Mouse (Mus musculus): ENCODE measurements around the gene Gm20547. TPM values are rescaled to one million over a fixed set of nuclear protein-coding genes. Genes with fewer than 3 reads are reported as not detected.
"Not testable (repeated sequence)": the region's sequence is repeated elsewhere in the genome, so short reads cannot be mapped to it uniquely, and the experiment has no call there.

The Gm20547 gene
- polyA plus RNA-seq, 1 experiment from 2014 or later: not detected

- Histone ChIP-seq H3K27ac (replicated peaks) (no peak overlapping the region), H3K4me2 (no peak overlapping the region), H3K4me3 (replicated peaks) (no peak overlapping the region), H3K9ac (replicated peaks) (no peak overlapping the region), H3K9me3 (replicated peaks) (no peaks in the 10 kb centered on the region), H3K27me3 (replicated peaks) (no peaks in the 10 kb centered on the region), H3K4me1 (no peaks in the 10 kb centered on the region), H3K36me3 (no peaks in the 10 kb centered on the region)
- 76% methylated on average over 15 of the region's 15 CpGs for whole genome bisulfite sequencing
- no peak for ATAC-seq (ENCODE audit: low FRiP score)
Observed at GRCm38 (mm10) chr17:34811275-34811674, 70.6 kb downstream of the Gm20547 start.

DNA sequence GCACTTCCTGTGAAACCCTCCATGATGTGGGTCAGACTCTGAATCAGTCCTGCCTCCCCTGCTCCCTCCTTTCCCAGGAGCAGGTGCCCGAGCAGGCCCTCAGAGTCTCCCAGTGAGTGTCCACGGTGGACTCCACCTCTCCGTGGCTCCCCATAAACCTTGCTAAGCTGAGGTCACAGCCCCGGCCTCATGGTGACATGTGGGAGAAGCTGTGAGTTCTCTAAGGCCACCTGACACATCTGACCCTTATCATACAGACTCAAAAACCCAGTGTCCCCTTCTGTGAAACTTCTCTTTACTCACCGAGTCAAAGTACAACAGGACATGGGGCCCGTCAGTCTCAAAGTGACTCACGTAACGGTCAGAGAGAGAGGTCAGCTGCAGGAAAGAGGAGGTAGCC, 71.0 kb downstream of the Gm20547 start:
- H3K9me3 ChIP-seq (replicated peaks); H3K27ac ChIP-seq (replicated peaks); H3K4me1 ChIP-seq; H3K4me2 ChIP-seq; H3K4me3 ChIP-seq (replicated peaks); ATAC-seq (ENCODE audit: low FRiP score); H3K9ac ChIP-seq (replicated peaks); H3K27me3 ChIP-seq (replicated peaks); H3K36me3 ChIP-seq: not testable (repeated sequence)
- WGBS: 86% methylated on average over 8 of the region's 8 CpGs

DNA sequence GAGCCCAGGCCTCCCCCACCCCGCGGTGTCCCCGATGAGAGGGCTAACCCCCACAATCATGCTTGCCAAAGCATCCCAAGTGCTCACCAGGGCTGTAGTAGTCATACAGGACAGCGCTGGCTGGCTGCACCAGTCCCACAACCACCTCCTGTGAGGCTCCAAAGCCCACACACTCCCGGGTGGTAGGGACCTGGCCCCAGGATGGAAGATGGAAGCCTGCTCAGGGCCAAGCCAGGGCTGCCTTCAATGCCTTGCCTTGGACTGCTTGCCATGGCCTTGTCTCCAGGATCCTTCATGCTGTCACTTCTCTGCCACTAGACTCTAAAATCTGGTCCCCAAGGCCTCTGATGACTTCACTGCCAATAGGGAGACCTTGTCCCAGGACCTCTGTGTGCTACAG, 71.4 kb downstream of the Gm20547 start:
- H3K27ac ChIP-seq (replicated peaks); H3K4me3 ChIP-seq (replicated peaks); H3K27me3 ChIP-seq (replicated peaks); H3K4me1 ChIP-seq; H3K4me2 ChIP-seq; H3K9ac ChIP-seq (replicated peaks); H3K36me3 ChIP-seq; ATAC-seq (ENCODE audit: low FRiP score); H3K9me3 ChIP-seq (replicated peaks): not testable (repeated sequence)
- 90% methylated on average over 5 of the region's 5 CpGs for WGBS

GRCm38 (mm10) chr17:34808599-34809205, 73.1 kb downstream of the Gm20547 start:
- 88% methylated on average over 6 of the region's 6 CpGs for WGBS
- Histone ChIP-seq H3K27ac (replicated peaks) (no peak overlapping the region), H3K9me3 (replicated peaks) (0 out of 2 replicates have a peak, but pooled peaks cover 4% of the 10 kb centered on the region), H3K36me3 (no peaks in the 10 kb centered on the region), H3K9ac (replicated peaks) (no peak overlapping the region), H3K4me1 (no peaks in the 10 kb centered on the region), H3K27me3 (replicated peaks) (no peaks in the 10 kb centered on the region), H3K4me2 (no peak overlapping the region), H3K4me3 (replicated peaks) (no peak overlapping the region)
- ATAC-seq (ENCODE audit: low FRiP score): no peak

GRCm38 (mm10) chr17:34807176-34807575, 74.7 kb downstream of the Gm20547 start:
- Histone ChIP-seq H3K4me2 (no peak overlapping the region), H3K4me1 (no peaks in the 10 kb centered on the region), H3K9ac (replicated peaks) (no peak overlapping the region), H3K27me3 (replicated peaks) (no peaks in the 10 kb centered on the region), H3K36me3 (no peaks in the 10 kb centered on the region), H3K9me3 (replicated peaks) (0 out of 2 replicates have a peak, but pooled peaks cover 4% of the 10 kb centered on the region), H3K27ac (replicated peaks) (no peak overlapping the region), H3K4me3 (replicated peaks) (no peak overlapping the region)
- WGBS: 80% methylated on average over 3 of the region's 3 CpGs
- no peak for ATAC-seq (ENCODE audit: low FRiP score)

Small RNAs within 50 kb of the gene (microRNA-seq; reads per million reads assigned to microRNA genes)
- 0.52 reads per million for gene Mir6970
- gene Mir6971: 1.9 reads per million, percentile 3 among the genes with 10 or more reads in this experiment
- not detected for gene Mir6972

Other genes with a start within 250 kb of the Gm20547 start
- 14.9 and 15.8 TPM in 2 replicates for gene Fkbpl, start 237.3 kb downstream of the Gm20547 start, polyA plus RNA-seq (2015; fragmentation: Nextera tagmentation; extraction: Ambion mirVana)
- gene Atf6b, start 234.9 kb downstream of the Gm20547 start, polyA plus RNA-seq (2015; fragmentation: Nextera tagmentation; extraction: Ambion mirVana): 109 and 112 TPM in 2 replicates
- gene Tnxb, start 211.5 kb downstream of the Gm20547 start, polyA plus RNA-seq (2015; fragmentation: Nextera tagmentation; extraction: Ambion mirVana): 0.50 and 0.64 TPM in 2 replicates
- gene C4b, start 138.2 kb downstream of the Gm20547 start, polyA plus RNA-seq (2015; fragmentation: Nextera tagmentation; extraction: Ambion mirVana): 0.14 and 0.27 TPM in 2 replicates
- not detected in 2 replicates for gene Cyp21a1, start 77.5 kb downstream of the Gm20547 start, polyA plus RNA-seq (2015; fragmentation: Nextera tagmentation; extraction: Ambion mirVana)
- gene Stk19, start 45.1 kb downstream of the Gm20547 start, polyA plus RNA-seq (2015; fragmentation: Nextera tagmentation; extraction: Ambion mirVana): 40.0 and 41.6 TPM in 2 replicates
- 58.9 and 64.8 TPM in 2 replicates for gene Dxo, start 45.0 kb downstream of the Gm20547 start, polyA plus RNA-seq (2015; fragmentation: Nextera tagmentation; extraction: Ambion mirVana)
- gene Skiv2l, start 31.8 kb downstream of the Gm20547 start, polyA plus RNA-seq (2015; fragmentation: Nextera tagmentation; extraction: Ambion mirVana): 56.6 and 57.4 TPM in 2 replicates
- gene Nelfe, start 31.7 kb downstream of the Gm20547 start, polyA plus RNA-seq (2015; fragmentation: Nextera tagmentation; extraction: Ambion mirVana): 77.4 and 77.8 TPM in 2 replicates
- gene Cfb, start 19.5 kb downstream of the Gm20547 start, polyA plus RNA-seq (2015; fragmentation: Nextera tagmentation; extraction: Ambion mirVana): 2.4 and 5.9 TPM in 2 replicates
- gene Zbtb12, start 2.6 kb downstream of the Gm20547 start, polyA plus RNA-seq (2015; fragmentation: Nextera tagmentation; extraction: Ambion mirVana): 9.6 and 10.6 TPM in 2 replicates
- 1.7 and 4.0 TPM in 2 replicates for gene C2, start 16.2 kb upstream of the Gm20547 start, polyA plus RNA-seq (2015; fragmentation: Nextera tagmentation; extraction: Ambion mirVana)
- gene Ehmt2, start 16.4 kb upstream of the Gm20547 start, polyA plus RNA-seq (2015; fragmentation: Nextera tagmentation; extraction: Ambion mirVana): 80.4 and 81.2 TPM in 2 replicates
- 4.1 TPM in 1 of 2 replicates, not detected in the other for gene Slc44a4, start 32.4 kb upstream of the Gm20547 start, polyA plus RNA-seq (2015; fragmentation: Nextera tagmentation; extraction: Ambion mirVana)
- gene Neu1, start 49.2 kb upstream of the Gm20547 start, polyA plus RNA-seq (2015; fragmentation: Nextera tagmentation; extraction: Ambion mirVana): 39.1 and 43.5 TPM in 2 replicates
- gene Hspa1b, start 77.2 kb upstream of the Gm20547 start, polyA plus RNA-seq (2015; fragmentation: Nextera tagmentation; extraction: Ambion mirVana): 0.54 and 0.84 TPM in 2 replicates
- gene Gm20481, start 87.9 kb upstream of the Gm20547 start, polyA plus RNA-seq (2015; fragmentation: Nextera tagmentation; extraction: Ambion mirVana): not detected in 2 replicates
- 12.8 and 13.2 TPM in 2 replicates for gene Hspa1a, start 90.1 kb upstream of the Gm20547 start, polyA plus RNA-seq (2015; fragmentation: Nextera tagmentation; extraction: Ambion mirVana)
- 1.4 and 1.5 TPM in 2 replicates for gene Hspa1l, start 90.7 kb upstream of the Gm20547 start, polyA plus RNA-seq (2015; fragmentation: Nextera tagmentation; extraction: Ambion mirVana)
- gene Lsm2, start 99.8 kb upstream of the Gm20547 start, polyA plus RNA-seq (2015; fragmentation: Nextera tagmentation; extraction: Ambion mirVana): 97.9 and 120 TPM in 2 replicates
- 57.8 and 83.6 TPM in 2 replicates for gene Vars, start 118.9 kb upstream of the Gm20547 start, polyA plus RNA-seq (2015; fragmentation: Nextera tagmentation; extraction: Ambion mirVana)
- gene Vwa7, start 134.5 kb upstream of the Gm20547 start, polyA plus RNA-seq (2015; fragmentation: Nextera tagmentation; extraction: Ambion mirVana): 0.19 and 0.34 TPM in 2 replicates
- gene Sapcd1, start 146.0 kb upstream of the Gm20547 start, polyA plus RNA-seq (2015; fragmentation: Nextera tagmentation; extraction: Ambion mirVana): 1.8 and 6.2 TPM in 2 replicates
- gene Msh5, start 164.7 kb upstream of the Gm20547 start, polyA plus RNA-seq (2015; fragmentation: Nextera tagmentation; extraction: Ambion mirVana): 2.0 and 3.3 TPM in 2 replicates
- 76.6 and 156 TPM in 2 replicates for gene Clic1, start 167.9 kb upstream of the Gm20547 start, polyA plus RNA-seq (2015; fragmentation: Nextera tagmentation; extraction: Ambion mirVana)
- gene Ddah2, start 177.0 kb upstream of the Gm20547 start, polyA plus RNA-seq (2015; fragmentation: Nextera tagmentation; extraction: Ambion mirVana): 244 and 261 TPM in 2 replicates
- gene Ly6g6c, start 183.3 kb upstream of the Gm20547 start, polyA plus RNA-seq (2015; fragmentation: Nextera tagmentation; extraction: Ambion mirVana): 0.19 TPM in 1 of 2 replicates, not detected in the other
- 0.17 and 0.24 TPM in 2 replicates for gene Mpig6b, start 184.1 kb upstream of the Gm20547 start, polyA plus RNA-seq (2015; fragmentation: Nextera tagmentation; extraction: Ambion mirVana)
- gene Ly6g6e, start 194.9 kb upstream of the Gm20547 start, polyA plus RNA-seq (2015; fragmentation: Nextera tagmentation; extraction: Ambion mirVana): 0.65 and 1.3 TPM in 2 replicates
- 0.74 and 2.8 TPM in 2 replicates for gene Ly6g6d, start 196.0 kb upstream of the Gm20547 start, polyA plus RNA-seq (2015; fragmentation: Nextera tagmentation; extraction: Ambion mirVana)
- gene Ly6g6f, start 203.6 kb upstream of the Gm20547 start, polyA plus RNA-seq (2015; fragmentation: Nextera tagmentation; extraction: Ambion mirVana): 0.32 TPM in 1 of 2 replicates, not detected in the other
- gene Abhd16a, start 207.2 kb upstream of the Gm20547 start, polyA plus RNA-seq (2015; fragmentation: Nextera tagmentation; extraction: Ambion mirVana): 110 TPM in 2 replicates
- not detected in 2 replicates for gene Ly6g5c, start 226.2 kb upstream of the Gm20547 start, polyA plus RNA-seq (2015; fragmentation: Nextera tagmentation; extraction: Ambion mirVana)
- gene Ly6g5b, start 233.4 kb upstream of the Gm20547 start, polyA plus RNA-seq (2015; fragmentation: Nextera tagmentation; extraction: Ambion mirVana): 1.0 and 1.5 TPM in 2 replicates
- gene Gpank1, start 239.4 kb upstream of the Gm20547 start, polyA plus RNA-seq (2015; fragmentation: Nextera tagmentation; extraction: Ambion mirVana): 22.4 and 22.8 TPM in 2 replicates
- 312 and 350 TPM in 2 replicates for gene Csnk2b, start 240.0 kb upstream of the Gm20547 start, polyA plus RNA-seq (2015; fragmentation: Nextera tagmentation; extraction: Ambion mirVana)
- 9.5 and 10.6 TPM in 2 replicates for gene D17H6S53E, start 244.3 kb upstream of the Gm20547 start, polyA plus RNA-seq (2015; fragmentation: Nextera tagmentation; extraction: Ambion mirVana)